Mouse (Mus musculus) liver, postnatal 0 days (tissue): ENCODE results near the gene Ptpn7.

Experiments
- CTCF ChIP-seq: sonication (generic); IDR thresholded peaks from 2 replicates; pipeline ENCODE4 v1.5.1; 2016; ENCODE audit warnings: antibody characterized with exemption, low read depth
- EP300 ChIP-seq: IDR thresholded peaks from 2 replicates; pipeline ENCODE4 v1.6.1; 2016; ENCODE audit warnings: antibody characterized with exemption, low read depth, mild to moderate bottlenecking

DNA sequence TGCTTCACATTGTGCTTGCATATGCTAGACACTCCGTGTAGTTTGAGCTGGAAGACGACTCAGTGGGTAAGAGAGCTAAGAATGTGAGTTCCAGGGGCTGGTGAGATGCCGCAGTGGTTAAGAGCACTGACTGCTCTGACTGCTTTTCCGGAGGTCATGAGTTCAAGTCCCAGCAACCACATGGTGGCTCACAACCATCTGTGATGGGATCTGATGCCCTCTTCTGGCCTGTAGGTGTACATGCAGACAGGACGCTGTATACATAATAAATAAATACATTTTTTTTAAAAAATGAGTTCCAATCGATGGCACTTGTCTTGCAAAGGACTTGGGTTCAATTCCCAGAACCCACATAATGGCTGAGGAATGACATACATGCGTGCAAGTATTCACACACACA lies 38.7 kb downstream of the Ptpn7 start:
- TF ChIP-seq CTCF (peak; percentile 43), EP300 (no peak)
